Mouse (Mus musculus): ENCODE measurements around the gene Hfe2.
"Not testable (repeated sequence)": the region's sequence is repeated elsewhere in the genome, so short reads cannot be mapped to it uniquely, and the experiment has no call there.

Hfe2 gene

DNA sequence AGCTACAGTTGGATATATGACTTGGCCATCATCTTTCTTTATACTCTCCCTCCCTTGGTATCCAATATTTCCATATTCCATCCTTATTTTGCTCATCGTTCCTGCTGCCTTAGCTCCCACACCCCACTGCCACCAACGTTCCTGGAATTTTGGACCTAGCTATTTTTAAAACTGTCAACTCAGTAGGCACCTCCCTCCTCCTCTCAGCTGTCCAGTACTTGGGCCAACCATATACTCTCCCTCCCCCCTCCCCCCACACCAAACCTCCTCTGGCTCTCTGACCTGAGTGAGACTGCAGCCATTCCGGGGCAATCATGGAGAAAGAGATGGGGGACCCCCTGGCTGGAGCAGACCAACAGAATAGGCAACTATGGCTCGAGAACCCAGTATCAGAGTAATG, at the start of gene Hfe2:
TSS of gene Hfe2 (plus strand) at position 259 of the 400 bp plus-strand sequence.
- no peak for DNase-seq (ENCODE audit: low read depth, low spot score)

GRCm38 (mm10) chr3:96477084-96477483, 47.9 kb upstream of the Hfe2 start:
- no peak for DNase-seq (ENCODE audit: low read depth, low spot score)

DNA sequence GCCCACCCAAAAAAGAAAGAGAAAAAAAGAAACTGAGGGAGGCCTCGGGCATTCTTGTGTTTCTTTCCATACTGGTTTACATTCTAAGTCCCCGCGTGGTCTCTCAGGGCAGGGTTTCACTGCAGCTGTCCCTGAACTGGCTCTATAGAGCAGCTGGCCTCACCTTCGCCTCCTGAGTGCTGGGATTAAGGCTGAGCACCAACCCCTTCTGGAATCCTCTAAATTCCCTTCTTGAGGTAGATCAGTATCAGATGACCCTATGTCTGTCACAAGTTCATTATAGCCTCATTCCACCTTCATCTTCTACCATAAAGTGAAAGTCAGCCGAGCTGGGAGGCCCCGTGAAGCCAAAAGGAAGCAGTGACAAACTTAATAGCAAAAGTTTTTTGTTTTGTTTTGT, 47.4 kb upstream of the Hfe2 start:
- DNase-seq (ENCODE audit: low read depth, low spot score), result no peak

DNA sequence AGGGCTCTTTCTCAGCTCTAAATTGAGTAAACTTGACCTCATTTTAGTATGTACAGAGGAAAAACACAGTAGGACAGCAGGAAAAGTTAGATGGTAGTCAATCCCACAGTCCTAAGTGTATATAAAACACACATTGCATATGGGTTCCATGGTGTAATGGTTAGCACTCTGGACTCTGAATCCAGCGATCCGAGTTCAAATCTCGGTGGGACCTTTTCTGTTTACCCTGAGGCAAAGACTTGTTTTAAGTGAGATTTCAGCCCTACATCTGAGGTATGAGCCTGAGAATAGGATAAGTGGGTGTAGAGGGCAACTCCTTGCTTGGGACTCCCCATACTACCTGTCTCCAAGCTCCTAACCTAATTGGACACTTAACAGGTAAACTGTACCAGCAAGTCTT, 45.7 kb upstream of the Hfe2 start:
- DNase-seq (ENCODE audit: low read depth, low spot score), result no peak

DNA sequence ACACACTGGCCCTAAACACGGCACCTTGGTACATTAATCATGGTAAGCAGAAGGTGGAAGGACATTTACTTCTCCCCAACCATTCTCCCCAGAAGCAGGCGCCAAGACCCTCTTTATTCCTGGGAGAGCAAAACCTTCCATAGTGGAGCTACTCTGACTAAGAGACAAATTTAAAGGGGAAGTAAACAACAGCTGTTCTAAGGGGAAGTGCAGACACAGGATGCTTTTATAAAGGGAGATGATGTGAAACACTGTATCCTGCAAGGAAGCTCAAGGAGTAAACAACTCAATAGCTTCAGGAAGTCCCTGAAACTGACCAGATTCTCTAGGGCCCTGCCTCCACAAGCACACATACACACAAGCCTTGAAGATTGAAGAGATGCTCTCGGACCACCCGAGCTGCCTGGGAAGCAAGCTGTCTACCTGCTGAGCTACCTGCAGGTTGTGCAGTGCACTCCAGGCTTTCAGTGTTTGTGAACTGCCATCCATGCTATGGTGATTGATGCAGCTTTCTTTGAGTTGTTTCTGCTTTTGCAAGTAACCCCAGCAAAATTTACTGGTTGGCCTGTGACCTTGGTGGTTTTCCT, 44.2 kb upstream of the Hfe2 start:
- no peak for DNase-seq (ENCODE audit: low read depth, low spot score)

GRCm38 (mm10) chr3:96481856-96482255, 43.1 kb upstream of the Hfe2 start:
- DNase-seq (ENCODE audit: low read depth, low spot score), result no peak

GRCm38 (mm10) chr3:96482451-96482850, 42.5 kb upstream of the Hfe2 start:
- DNase-seq (ENCODE audit: low read depth, low spot score), result no peak

- not testable (repeated sequence) for DNase-seq (ENCODE audit: low read depth, low spot score)
Measured at GRCm38 (mm10) chr3:96483044-96483443, 41.9 kb upstream of the Hfe2 start.

DNA sequence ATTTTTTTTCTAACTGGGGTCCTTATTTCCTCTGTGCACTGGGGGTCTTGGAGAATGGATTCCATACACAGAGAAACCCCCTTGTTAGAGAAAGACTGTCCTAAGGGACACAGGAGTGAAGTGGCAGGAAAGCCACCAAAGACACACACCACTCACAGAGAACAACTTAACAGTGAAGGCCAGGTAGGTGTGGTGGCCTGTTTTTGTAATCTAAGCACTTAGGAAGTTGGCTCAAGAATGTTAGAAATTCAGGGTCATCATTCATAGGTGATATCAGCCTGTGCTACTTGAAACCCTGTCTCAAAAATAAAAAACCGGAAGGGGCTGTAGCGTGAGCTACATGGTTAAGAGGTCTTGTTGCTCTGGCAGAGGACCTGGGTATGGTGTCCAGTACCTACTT, 41.0 kb upstream of the Hfe2 start:
- no peak for DNase-seq (ENCODE audit: low read depth, low spot score)

GRCm38 (mm10) chr3:96484921-96485320, 40.1 kb upstream of the Hfe2 start:
- DNase-seq (ENCODE audit: low read depth, low spot score), result no peak

GRCm38 (mm10) chr3:96485361-96485760, 39.6 kb upstream of the Hfe2 start:
- no peak for DNase-seq (ENCODE audit: low read depth, low spot score)

- DNase-seq (ENCODE audit: low read depth, low spot score), result not testable (repeated sequence)
Measured at GRCm38 (mm10) chr3:96486064-96486827, 38.7 kb upstream of the Hfe2 start.

- DNase-seq (ENCODE audit: low read depth, low spot score), result not testable (repeated sequence)
Measured at GRCm38 (mm10) chr3:96486828-96487559, 38.0 kb upstream of the Hfe2 start.

- DNase-seq (ENCODE audit: low read depth, low spot score), result no peak
Measured at GRCm38 (mm10) chr3:96487596-96488289, 37.2 kb upstream of the Hfe2 start.

- DNase-seq (ENCODE audit: low read depth, low spot score), result not testable (repeated sequence)
Measured at GRCm38 (mm10) chr3:96488290-96488906, 36.6 kb upstream of the Hfe2 start.

GRCm38 (mm10) chr3:96488907-96489629, 35.9 kb upstream of the Hfe2 start:
- not testable (repeated sequence) for DNase-seq (ENCODE audit: low read depth, low spot score)

DNA sequence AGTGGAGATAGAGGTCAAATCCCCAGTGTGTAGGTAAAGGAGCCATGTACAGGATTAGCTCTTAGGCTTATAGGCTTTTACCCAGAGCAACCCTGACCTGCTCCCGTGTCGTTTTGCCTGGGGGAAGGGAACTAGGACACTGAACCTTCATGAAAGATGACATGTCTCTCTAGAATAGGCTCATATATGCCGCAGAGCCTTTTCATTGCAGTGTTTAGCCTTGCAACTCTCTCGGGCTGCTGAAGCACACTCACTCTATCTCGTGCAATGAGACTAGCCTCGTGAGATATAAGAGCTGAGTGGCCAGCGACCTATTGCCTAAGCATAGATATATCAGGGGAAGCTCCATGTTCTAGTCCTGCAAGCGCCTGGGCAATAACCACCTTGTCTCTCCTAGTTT, 35.3 kb upstream of the Hfe2 start:
- DNase-seq (ENCODE audit: low read depth, low spot score), result not testable (repeated sequence)

DNA sequence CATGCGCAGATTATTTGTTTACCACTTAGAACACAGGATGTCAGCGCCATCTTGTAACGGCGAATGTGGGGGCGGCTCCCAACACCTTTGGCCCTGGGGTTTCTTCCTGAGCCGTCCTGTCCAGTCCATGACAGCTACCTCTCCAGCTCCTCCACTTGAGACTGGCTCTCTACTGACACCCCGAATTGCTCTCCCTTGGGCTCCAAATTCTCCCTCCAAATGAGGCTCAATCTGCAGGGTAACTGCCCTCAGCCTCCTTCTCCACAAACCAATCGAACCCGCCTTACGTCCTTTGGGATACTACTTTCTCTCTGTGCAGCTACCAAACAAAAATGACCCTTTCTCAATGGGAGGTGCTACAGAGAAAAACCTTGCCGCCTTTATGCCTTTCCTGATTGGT, 30.5 kb upstream of the Hfe2 start:
- DNase-seq (ENCODE audit: low read depth, low spot score), result not testable (repeated sequence)

GRCm38 (mm10) chr3:96494912-96495311, 30.1 kb upstream of the Hfe2 start:
- DNase-seq (ENCODE audit: low read depth, low spot score), result no peak

GRCm38 (mm10) chr3:96495490-96496210, 29.3 kb upstream of the Hfe2 start:
- no peak for DNase-seq (ENCODE audit: low read depth, low spot score)
